Mouse (Mus musculus) forebrain, embryonic 10.5 days (tissue): ENCODE results near the gene Lrrfip1. TPM values are rescaled to one million over a fixed set of nuclear protein-coding genes. Genes with fewer than 3 reads are reported as not detected.

ENCODE experiments used
- DNase-seq: peaks from one replicate; pipeline ENCODE4 v3.0.0-alpha.2; 2017; ENCODE audit warnings: low spot score; ENCODE audit errors: extremely low spot score
- H3K27ac ChIP-seq: fragments of 300-500 bp; sonication (generic); 2 replicates; pipeline ENCODE4 v1.5.1; 2016; ENCODE audit warnings: mild to moderate bottlenecking
- H3K27me3 ChIP-seq: fragments of 300-500 bp; sonication (generic); 2 replicates; pipeline ENCODE4 v1.6.1; 2016; ENCODE audit warnings: mild to moderate bottlenecking; ENCODE audit not compliant: poor library complexity, severe bottlenecking
- H3K36me3 ChIP-seq: fragments of 300-500 bp; sonication (generic); replicated peaks from 2 replicates; pipeline ENCODE4 v1.6.1; 2016; ENCODE audit warnings: mild to moderate bottlenecking, moderate library complexity
- H3K4me1 ChIP-seq: fragments of 300-500 bp; sonication (generic); 2 replicates; pipeline ENCODE4 v1.6.1; 2016
- H3K4me3 ChIP-seq: fragments of 300-500 bp; sonication (generic); 2 replicates; pipeline ENCODE4 v1.5.1; 2016; ENCODE audit warnings: mild to moderate bottlenecking, moderate library complexity
- H3K9me3 ChIP-seq: fragments of 300-500 bp; sonication (generic); 2 replicates; pipeline ENCODE4 v1.6.1; 2016; ENCODE audit warnings: mild to moderate bottlenecking, moderate library complexity
- WGBS: fragments of 180-500 bp; shearing (Covaris S2); methylation state at CpG from one replicate; pipeline ENCODE4 v1.1.7; 2016; 5-methylcytosine and 5-hydroxymethylcytosine counted together
- polyA plus RNA-seq: library from polyadenylated mRNA; unstranded; fragments of >200 nt; fragmentation: Nextera tagmentation; extraction: Ambion mirVana; gene quantifications from 2 replicates; pipeline ENCODE4 v1.2.1, GENCODE M21; 2016

Gene Lrrfip1
- polyA plus RNA-seq, 1 experiment from 2014 or later = 25.1 TPM

DNA sequence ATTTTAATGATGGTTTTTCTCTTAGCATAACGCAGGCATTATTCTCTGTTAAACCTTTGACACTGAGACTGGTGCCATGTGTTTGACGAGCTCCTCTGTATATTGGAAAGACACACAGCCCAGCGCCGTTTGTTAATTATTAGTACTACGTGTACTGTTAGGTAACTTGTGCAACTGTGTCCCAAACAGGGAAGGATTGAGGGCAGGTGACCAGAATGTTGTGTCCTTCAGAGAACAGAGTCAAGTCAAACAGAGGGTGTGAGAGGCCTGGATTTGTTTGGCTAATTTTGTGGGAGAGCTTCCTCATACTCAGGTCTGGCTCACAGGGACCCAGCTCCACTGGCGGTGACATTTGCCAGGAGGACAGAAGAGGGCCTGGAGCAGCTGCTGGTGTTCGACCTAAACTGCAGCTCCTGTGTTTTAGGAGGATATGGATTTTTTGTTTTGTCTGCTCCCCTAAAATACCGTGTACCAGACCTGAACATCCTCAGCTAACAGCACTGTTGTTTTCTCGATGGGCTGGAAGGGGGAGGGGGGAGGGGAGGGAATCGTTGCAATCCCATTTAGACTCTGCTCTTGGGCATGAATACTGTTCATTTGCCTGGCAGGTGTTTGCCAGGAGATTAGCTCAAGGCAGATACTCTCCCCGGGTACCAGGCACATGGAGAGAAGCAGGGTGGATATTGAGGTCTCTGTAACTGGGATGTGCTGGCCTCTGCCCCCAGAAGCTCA is 103.3 kb downstream of the Lrrfip1 start:
- 81% methylated on average over 11 of the region's 11 CpGs for WGBS
- H3K27ac ChIP-seq = no peak overlapping the region
- peaks cover 28% of the 10 kb centered on the region for H3K36me3 ChIP-seq

DNA sequence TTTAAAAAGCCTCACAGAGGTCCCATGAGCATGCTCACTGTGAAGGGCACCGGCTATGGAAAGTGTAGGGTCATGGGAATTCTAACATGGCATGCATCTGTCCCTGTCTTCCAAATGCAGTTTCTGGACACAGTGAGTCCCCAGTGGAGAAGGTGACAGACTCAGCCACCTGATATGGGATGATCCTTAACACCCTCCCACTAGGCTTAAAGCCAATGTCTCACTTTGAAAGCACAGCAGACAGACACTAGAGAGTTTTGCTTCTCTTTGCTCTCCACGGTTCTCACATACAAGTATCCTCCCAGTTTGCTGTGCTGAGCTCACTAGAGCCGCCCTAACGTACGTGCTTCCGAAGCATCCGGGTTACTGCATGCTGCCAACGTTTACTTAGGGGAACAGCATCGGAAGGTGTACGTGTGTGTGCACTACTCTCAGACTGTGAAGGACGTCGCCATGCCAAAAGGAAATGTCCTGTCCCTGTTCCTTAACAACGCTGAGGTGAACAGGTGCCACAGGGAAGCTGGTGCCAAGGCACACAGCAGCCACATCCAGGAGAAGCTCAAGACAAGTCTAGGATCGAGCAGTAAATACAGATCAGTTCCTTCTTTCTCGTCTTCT is 104.9 kb downstream of the Lrrfip1 start:
- Histone ChIP-seq H3K27me3 (no peaks in the 10 kb centered on the region), H3K27ac (no peak overlapping the region), H3K9me3 (no peaks in the 10 kb centered on the region), H3K4me1 (peaks cover 4% of the 10 kb centered on the region), H3K4me3 (no peak overlapping the region), H3K36me3 (peaks cover 39% of the 10 kb centered on the region)
- DNase-seq = no peak
- 94% methylated on average over 15 of the region's 15 CpGs for WGBS

More for the DNA sequence above, 103.3 kb downstream of the Lrrfip1 start:
- Histone ChIP-seq H3K4me1 (peaks cover 6% of the 10 kb centered on the region), H3K4me3 (no peak overlapping the region), H3K27me3 (no peaks in the 10 kb centered on the region), H3K9me3 (no peaks in the 10 kb centered on the region)
- no peak for DNase-seq

DNA sequence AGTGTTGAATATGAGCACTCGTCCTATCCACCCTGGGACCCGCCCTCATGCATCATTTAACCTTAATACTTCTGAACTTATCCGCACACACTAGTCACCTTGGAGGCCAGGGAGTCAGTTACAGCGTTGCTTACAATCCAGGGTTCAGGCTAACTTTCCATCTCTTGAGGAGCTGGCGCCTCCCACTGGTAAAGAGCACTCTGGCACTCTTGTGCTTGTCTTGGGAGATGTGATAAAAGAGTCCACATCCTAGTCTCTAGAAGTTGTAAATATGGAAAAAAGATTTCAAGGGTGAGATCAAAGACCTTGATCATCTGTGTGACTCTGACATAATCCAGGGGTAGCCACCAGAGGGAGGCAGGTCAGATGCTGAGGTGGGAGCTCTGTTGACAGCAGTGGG is 109.0 kb downstream of the Lrrfip1 start:
- Histone ChIP-seq H3K9me3 (no peaks in the 10 kb centered on the region), H3K4me1 (no peaks in the 10 kb centered on the region), H3K4me3 (no peak overlapping the region), H3K27ac (no peak overlapping the region), H3K36me3 (peaks cover 61% of the 10 kb centered on the region), H3K27me3 (no peaks in the 10 kb centered on the region)
- 82% methylated on average over 5 of the region's 5 CpGs for WGBS
- no peak for DNase-seq

DNA sequence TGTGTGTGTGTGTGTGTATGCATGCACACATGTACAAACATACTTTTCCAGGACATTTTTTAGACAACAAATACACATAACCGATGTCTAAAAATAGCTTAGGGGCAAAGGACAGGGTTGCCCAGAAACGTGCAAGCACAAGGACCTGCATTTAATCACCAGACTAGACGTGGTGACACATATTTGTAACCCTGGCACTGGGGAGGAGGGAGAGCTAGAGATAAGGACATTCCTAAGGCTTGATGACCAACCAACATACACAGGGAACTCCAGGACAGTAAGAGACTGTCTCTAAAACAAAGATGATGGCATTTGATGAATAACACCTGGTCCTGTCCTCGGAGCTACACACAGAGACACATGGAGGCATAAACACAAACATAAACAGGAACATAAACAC is 110.8 kb downstream of the Lrrfip1 start:
- H3K9me3 ChIP-seq = no peaks in the 10 kb centered on the region
- no peaks in the 10 kb centered on the region for H3K4me1 ChIP-seq

DNA sequence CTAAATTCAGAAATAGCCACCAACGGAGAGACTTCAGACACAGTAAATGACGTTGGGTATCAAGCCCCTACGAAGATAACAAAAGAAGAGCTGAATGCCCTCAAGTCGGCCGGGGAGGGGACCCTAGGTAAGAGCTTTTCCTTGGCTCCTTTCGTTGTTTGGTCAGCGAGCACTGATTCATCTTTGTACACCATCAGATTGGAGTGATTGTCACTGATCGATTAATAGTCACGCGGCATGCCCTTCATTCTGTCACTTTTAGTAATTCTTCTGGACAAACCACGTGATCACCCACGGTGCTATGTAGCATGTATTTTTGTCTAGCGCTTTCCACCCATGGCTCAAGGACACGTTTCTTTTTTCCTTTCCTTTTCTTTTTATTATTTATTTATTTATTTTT is 113.6 kb downstream of the Lrrfip1 start:
- no peak overlapping the region for H3K4me3 ChIP-seq
- no peak for DNase-seq
- H3K4me1 ChIP-seq = no peaks in the 10 kb centered on the region
- H3K9me3 ChIP-seq = no peaks in the 10 kb centered on the region
- 96% methylated on average over 14 of the region's 14 CpGs for whole genome bisulfite sequencing
- no peaks in the 10 kb centered on the region for H3K27me3 ChIP-seq
- no peak overlapping the region for H3K27ac ChIP-seq
- H3K36me3 ChIP-seq = peaks cover 52% of the 10 kb centered on the region

More for the DNA sequence above, 110.8 kb downstream of the Lrrfip1 start:
- DNase-seq = no peak
- no peak overlapping the region for H3K27ac ChIP-seq
- WGBS = 86% methylated on average over 4 of the region's 4 CpGs
- H3K4me3 ChIP-seq = no peak overlapping the region
- peaks cover 59% of the 10 kb centered on the region for H3K36me3 ChIP-seq
- H3K27me3 ChIP-seq = no peaks in the 10 kb centered on the region

DNA sequence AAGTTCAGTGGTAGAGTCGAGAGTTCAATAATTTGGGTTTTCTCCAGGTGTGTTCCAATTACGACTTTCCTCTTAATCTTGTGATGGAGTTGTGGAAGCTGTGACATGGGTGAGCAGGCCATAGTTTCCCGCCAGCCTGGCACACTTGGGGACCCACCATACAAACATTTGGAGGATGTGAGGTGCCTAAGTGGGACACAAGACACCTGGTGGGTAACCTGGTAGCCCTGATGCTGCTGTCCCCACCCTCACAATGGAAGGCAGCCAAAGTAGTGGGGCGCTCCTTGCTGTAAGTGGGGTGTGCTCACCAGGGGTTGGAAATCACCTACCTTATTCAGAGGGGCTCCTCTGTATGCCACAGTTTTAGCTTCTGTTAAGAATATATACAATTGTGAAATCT is 114.1 kb downstream of the Lrrfip1 start:
- H3K4me3 ChIP-seq = no peak overlapping the region
- no peak overlapping the region for H3K27ac ChIP-seq
- no peaks in the 10 kb centered on the region for H3K27me3 ChIP-seq
- H3K36me3 ChIP-seq = peaks cover 49% of the 10 kb centered on the region
- WGBS = 91% methylated on average over 4 of the region's 4 CpGs
- H3K9me3 ChIP-seq = no peaks in the 10 kb centered on the region
- no peak for DNase-seq
- H3K4me1 ChIP-seq = no peaks in the 10 kb centered on the region

DNA sequence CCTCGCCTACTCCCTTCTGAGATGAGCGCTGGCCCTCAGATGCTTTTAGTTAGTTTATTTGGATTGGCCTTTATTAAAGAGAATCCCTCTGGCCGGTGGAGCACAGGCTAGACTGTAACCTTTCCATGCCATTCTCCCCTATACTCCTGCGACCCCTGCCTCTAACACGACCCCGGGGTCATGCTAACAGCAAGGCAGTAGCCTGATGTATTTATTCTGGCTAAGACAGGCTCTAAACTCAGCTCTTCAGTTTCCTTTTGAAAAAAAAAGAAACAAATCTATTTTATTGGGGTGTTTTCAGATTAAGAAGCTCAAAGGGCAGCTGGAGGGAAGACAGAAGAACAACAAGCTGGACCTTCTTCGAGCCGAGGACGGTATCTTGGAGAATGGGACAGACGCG is 123.6 kb downstream of the Lrrfip1 start:
- Histone ChIP-seq H3K36me3 (peaks cover 46% of the 10 kb centered on the region), H3K4me1 (peaks cover 3% of the 10 kb centered on the region; the same call in 1 of the 2 replicates)

DNA sequence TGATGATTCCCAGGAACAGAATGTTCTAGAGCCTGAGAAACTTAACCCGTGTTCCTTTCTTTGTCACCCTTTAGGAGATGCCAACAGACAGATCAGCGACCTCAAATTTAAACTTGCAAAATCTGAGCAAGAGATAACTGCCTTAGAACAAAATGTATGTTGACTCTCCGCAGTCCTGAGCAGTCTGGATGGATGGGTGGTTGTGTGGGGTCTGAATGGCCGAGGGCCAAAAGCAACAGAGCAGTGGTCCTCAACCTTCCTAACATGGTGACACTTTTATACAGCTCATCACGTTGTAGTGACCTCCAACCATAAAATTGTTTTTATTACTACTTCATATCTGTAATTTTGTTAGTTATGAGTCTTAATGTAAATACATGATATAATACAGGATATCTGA is 124.5 kb downstream of the Lrrfip1 start:
- Histone ChIP-seq H3K27me3 (no peaks in the 10 kb centered on the region), H3K4me3 (no peak overlapping the region), H3K27ac (no peak overlapping the region), H3K4me1 (peaks cover 3% of the 10 kb centered on the region; the same call in 1 of the 2 replicates), H3K9me3 (0 out of 2 replicates have a peak, but pooled peaks cover under 1% of the 10 kb centered on the region), H3K36me3 (peaks cover 51% of the 10 kb centered on the region)
- WGBS = 94% methylated on average over 5 of the region's 5 CpGs
- no peak for DNase-seq

More for the DNA sequence above, 123.6 kb downstream of the Lrrfip1 start:
- no peaks in the 10 kb centered on the region for H3K27me3 ChIP-seq
- 85% methylated on average over 11 of the region's 11 CpGs for WGBS
- H3K4me3 ChIP-seq = no peak overlapping the region
- no peak overlapping the region for H3K27ac ChIP-seq
- no peak for DNase-seq
- H3K9me3 ChIP-seq = no peaks in the 10 kb centered on the region

DNA sequence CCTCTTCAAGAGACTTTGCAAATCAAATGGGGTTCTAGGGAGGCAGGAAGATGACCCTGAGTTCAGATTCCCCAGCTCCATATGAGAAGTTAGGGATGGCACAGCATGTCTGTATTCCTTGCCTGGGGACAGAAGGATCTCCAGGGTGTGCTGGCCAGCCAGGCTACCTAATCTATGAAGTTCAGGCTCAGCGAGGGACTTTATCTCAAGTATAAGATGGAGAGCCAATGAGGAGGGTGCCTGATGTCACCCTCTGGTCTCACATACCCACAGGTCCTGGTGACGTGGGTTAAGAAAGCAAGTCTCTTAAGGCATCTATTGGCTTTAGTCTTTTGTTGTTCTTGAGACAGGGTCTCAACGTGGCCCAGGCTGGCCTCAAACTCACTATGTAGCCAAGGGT is 124.9 kb downstream of the Lrrfip1 start:
- DNase-seq = no peak

DNA sequence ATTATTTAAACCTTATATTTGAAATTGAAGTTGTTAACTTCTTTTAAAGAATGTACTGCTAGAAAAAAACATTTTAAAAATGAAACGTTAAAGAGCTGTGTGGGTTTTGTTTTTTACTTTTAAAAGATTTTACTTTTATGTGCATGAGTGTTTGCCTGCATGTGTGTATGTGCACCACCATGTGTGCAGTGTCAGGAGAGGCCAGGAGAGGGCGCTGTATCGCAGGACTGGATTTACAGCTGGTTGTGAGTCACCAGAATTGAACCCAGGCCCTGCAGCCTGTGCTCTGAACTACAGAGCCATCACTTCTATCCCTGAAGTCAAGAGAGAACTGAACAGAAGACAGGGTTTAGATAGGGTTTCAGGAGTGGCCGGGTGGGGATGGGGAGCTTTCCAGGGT is 130.3 kb downstream of the Lrrfip1 start:
- Histone ChIP-seq H3K27ac (no peak overlapping the region), H3K4me1 (no peaks in the 10 kb centered on the region), H3K9me3 (peaks cover 11% of the 10 kb centered on the region), H3K27me3 (no peaks in the 10 kb centered on the region), H3K36me3 (peaks cover 43% of the 10 kb centered on the region), H3K4me3 (no peak overlapping the region)
- 87% methylated on average over 4 of the region's 4 CpGs for WGBS
- DNase-seq = no peak

More for the DNA sequence above, 124.9 kb downstream of the Lrrfip1 start:
- WGBS = 89% methylated on average over 3 of the region's 3 CpGs
- Histone ChIP-seq H3K27me3 (no peaks in the 10 kb centered on the region), H3K27ac (no peak overlapping the region), H3K4me1 (peaks cover 3% of the 10 kb centered on the region; the same call in 1 of the 2 replicates), H3K36me3 (peaks cover 56% of the 10 kb centered on the region), H3K9me3 (peaks cover 5% of the 10 kb centered on the region), H3K4me3 (no peak overlapping the region)

DNA sequence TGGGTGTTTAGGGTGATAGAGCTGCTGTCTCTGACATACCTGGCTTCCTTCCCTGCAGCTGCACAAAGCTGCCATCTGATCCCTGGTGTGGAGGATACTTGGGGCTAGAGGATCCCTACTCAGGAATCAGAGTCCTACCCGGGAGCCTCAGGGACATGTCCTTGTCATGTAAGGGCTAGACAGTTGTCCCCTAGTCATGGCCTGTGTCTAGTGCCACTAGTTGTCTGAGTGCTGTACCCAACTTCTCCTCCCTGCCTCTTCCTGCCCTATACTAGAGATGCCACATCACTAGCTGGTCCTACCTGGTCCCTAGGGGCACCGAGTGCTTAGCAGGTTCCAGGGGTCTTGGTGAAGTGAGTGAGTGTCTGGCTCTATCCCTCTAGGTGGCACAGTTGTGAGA is 138.5 kb downstream of the Lrrfip1 start:
- H3K4me1 ChIP-seq = 0 out of 2 replicates have a peak, but pooled peaks cover 2% of the 10 kb centered on the region
- no peak overlapping the region for H3K4me3 ChIP-seq
- DNase-seq = no peak
- 85% methylated on average over 2 of the region's 2 CpGs for WGBS
- no peaks in the 10 kb centered on the region for H3K27me3 ChIP-seq
- no peaks in the 10 kb centered on the region for H3K36me3 ChIP-seq
- H3K9me3 ChIP-seq = no peaks in the 10 kb centered on the region
- H3K27ac ChIP-seq = no peak overlapping the region

DNA sequence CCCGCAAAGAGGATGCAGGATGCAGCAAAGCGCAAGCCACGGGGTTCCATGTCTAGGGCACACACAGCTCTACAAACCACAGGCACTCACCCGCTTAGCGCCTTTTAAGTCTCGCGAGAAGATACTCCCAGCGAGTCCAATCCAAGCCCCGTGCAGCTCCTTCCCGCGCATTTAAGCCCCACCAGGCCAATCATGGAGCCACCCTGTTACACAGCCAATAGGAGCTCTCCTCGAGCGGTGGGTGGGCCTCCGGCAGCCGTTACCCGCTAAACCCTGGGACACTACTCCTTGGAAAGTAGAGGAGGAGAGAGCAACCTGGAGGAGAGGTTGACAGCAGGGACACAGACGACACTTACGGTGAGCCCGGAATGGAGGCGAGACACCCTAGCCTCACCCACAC is 146.3 kb downstream of the Lrrfip1 start, which contains the start of gene Rbm44:
TSS of gene Rbm44 (plus strand) at position 277 of the 400 bp plus-strand sequence.
- no peak for DNase-seq
- H3K27me3 ChIP-seq = no peaks in the 10 kb centered on the region
- WGBS = 70% methylated on average over 20 of the region's 20 CpGs
- no peaks in the 10 kb centered on the region for H3K36me3 ChIP-seq
- no peak within 1 kb of the TSS; the same call in 1 of the 2 replicates for H3K27ac ChIP-seq
- no peak within 1 kb of the TSS for H3K4me3 ChIP-seq
- H3K9me3 ChIP-seq = no peaks in the 10 kb centered on the region
- H3K4me1 ChIP-seq = no peaks in the 10 kb centered on the region

DNA sequence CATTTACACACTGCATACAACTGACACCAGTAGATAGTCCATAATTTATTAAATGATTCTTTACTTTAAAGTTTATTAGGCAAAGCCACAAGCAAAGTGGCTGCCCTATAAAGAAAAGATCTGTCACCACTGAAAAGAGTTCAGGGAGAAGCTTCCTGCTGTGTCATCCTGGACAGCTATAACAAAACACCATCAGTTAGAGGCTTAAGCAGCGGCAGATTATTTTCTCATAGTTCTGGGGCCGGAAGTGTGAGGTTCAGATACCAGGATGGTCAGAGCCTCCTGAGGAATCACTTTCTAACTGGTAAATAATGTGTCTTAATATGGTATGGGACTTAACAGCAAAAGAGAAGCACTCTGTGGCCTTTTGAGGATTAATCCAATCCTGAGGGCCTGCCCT is 153.0 kb downstream of the Lrrfip1 start:
- Histone ChIP-seq H3K4me1 (no peaks in the 10 kb centered on the region), H3K9me3 (no peaks in the 10 kb centered on the region), H3K4me3 (no peak overlapping the region), H3K27ac (no peak overlapping the region), H3K27me3 (no peaks in the 10 kb centered on the region), H3K36me3 (no peaks in the 10 kb centered on the region)
- WGBS = 71% methylated on average over 2 of the region's 2 CpGs
- DNase-seq = no peak
